Mouse (Mus musculus): Measurements from ENCODE around the gene Olfr1366.

- TF ChIP-seq CTCF (IDR thresholded peaks at IDR 0.05; ENCODE audit: low read depth) (no peak), EP300 (IDR thresholded peaks at IDR 0.05; ENCODE audit: low read depth) (no peak)
Observed at GRCm38 (mm10) chr13:21549487-21549886, 6.9 kb upstream of the Olfr1366 start.

Data from liver, postnatal 0 days (tissue).